Comparison of ENCODE assay signal across 23 mouse cellular contexts in the genomic region with DNA sequence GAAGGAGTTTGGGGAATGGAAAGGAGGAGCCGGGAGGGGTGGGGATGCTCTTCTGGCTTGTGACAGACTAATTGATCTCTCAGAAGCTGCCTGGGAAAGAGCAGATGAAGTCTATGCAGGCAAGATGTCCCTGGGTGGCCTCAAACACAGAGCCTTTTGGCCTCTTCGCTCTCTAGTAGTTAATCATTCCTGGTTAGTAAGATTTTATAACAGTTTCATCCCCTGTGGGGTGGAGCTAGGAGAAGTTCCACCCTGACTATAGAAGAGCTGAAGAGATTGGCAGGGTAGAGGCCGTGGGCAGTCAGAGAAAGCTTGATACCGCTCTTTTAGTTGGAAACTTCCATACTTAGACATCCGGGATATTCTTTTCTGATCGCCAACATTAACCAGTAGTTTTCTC. TPM values are rescaled to one million over a fixed set of nuclear protein-coding genes. Genes with fewer than 3 reads are reported as not detected.
DNase-seq lines count a peak whose midpoint lies in the region; ATAC-seq and TF ChIP-seq lines count a peak whose summit lies in the region.
"Had no signal": no experiment of that assay in that cellular context is flagged by ENCODE, and none has a peak within 500 bp of the region (broad histone marks: within the 10 kb centered on the region; RNA-seq: fewer than 3 reads in every experiment).

No protein-coding gene starts in this region.

- WGBS in kidney, adult 2 months: 61% methylated on average over 6 of the region's 6 CpGs
- 61% methylated on average over 6 of the region's 6 CpGs for WGBS in kidney, embryonic 15.5 days
- 60% methylated on average over 6 of the region's 6 CpGs for WGBS in kidney, embryonic 16.5 days

- H3K36me3 ChIP-seq in kidney, adult 2 months (ENCODE audit: control insufficient read depth, insufficient read depth, low read length): no peaks in the 10 kb centered on the region
- no peaks in the 10 kb centered on the region for H3K36me3 ChIP-seq in kidney, embryonic 15.5 days
- H3K36me3 ChIP-seq in kidney, embryonic 16.5 days (ENCODE audit: insufficient read depth, low read length): no peaks in the 10 kb centered on the region
- H3K36me3 ChIP-seq: embryonic facial prominence, embryonic 10.5 days; heart, embryonic 15.5 days; hindbrain, embryonic 10.5 days had no signal

- ATAC-seq in kidney, embryonic 15.5 days (replicated peaks; ENCODE audit: low FRiP score): no peak
- ATAC-seq in kidney, embryonic 16.5 days (ENCODE audit: low FRiP score, low TSS enrichment): no peak
- ATAC-seq: activated CD4-positive, CD25-positive, alpha-beta regulatory T cell, adult 4 months; forebrain, embryonic 13.5 days; forebrain, postnatal 0 days; Patski had no signal

- H3K4me1 ChIP-seq in kidney, adult 2 months (ENCODE audit: control insufficient read depth, insufficient read depth, low read length): no peaks in the 10 kb centered on the region
- H3K4me1 ChIP-seq in kidney, embryonic 15.5 days: no peaks in the 10 kb centered on the region
- H3K4me1 ChIP-seq in kidney, embryonic 16.5 days (ENCODE audit: insufficient read depth, low read length): no peaks in the 10 kb centered on the region
- H3K4me1 ChIP-seq: forebrain, embryonic 13.5 days; heart, embryonic 15.5 days; hindbrain, embryonic 10.5 days had no signal

- peak; percentile 74 for DNase-seq in kidney, adult 2 months
- DNase-seq in kidney, postnatal 25 days: peak; percentile 8 to 43
- peak; percentile 30 for DNase-seq in adipocyte (ENCODE audit: low spot score)
- DNase-seq in kidney, postnatal 36 days: peak; percentile 36 to 41
- DNase-seq in adrenal gland, adult 18-20 months (ENCODE audit: low spot score in 2 of 2): no peak
- DNase-seq: adrenal gland, adult 8-10 months; adrenal gland, postnatal 36 days; cerebellum, adult 2 months; cerebellum, postnatal 10 days; forebrain, postnatal 0 days; gastrocnemius, postnatal 14 days; heart, adult 2 months; heart, postnatal 14 days had no signal

- TF ChIP-seq CTCF in kidney, adult 2 months (conservative IDR thresholded peaks at IDR 0.05; ENCODE audit: insufficient read depth, insufficient read length, low read depth, low read length): no peak

- TF ChIP-seq POLR2A in kidney, adult 2 months (IDR thresholded peaks at IDR 0.05; ENCODE audit: low read depth, low read length): no peak

- H3K9me3 ChIP-seq in kidney, embryonic 15.5 days (replicated peaks): no peaks in the 10 kb centered on the region
- no peaks in the 10 kb centered on the region for H3K9me3 ChIP-seq in kidney, embryonic 16.5 days (ENCODE audit: low read length)
- H3K9me3 ChIP-seq: embryonic facial prominence, embryonic 10.5 days; forebrain, embryonic 13.5 days; heart, embryonic 15.5 days; hindbrain, embryonic 10.5 days had no signal

- H3K9ac ChIP-seq in kidney, embryonic 15.5 days: no peak overlapping the region
- no peak overlapping the region for H3K9ac ChIP-seq in kidney, embryonic 16.5 days (replicated peaks; ENCODE audit: low read length)
- H3K9ac ChIP-seq: forebrain, embryonic 13.5 days; forebrain, postnatal 0 days; heart, embryonic 15.5 days had no signal

- H3K4me3 ChIP-seq in kidney, adult 2 months (ENCODE audit: insufficient read depth, low read depth, low read length): no peak overlapping the region
- H3K4me3 ChIP-seq in kidney, embryonic 15.5 days (replicated peaks): no peak overlapping the region
- H3K4me3 ChIP-seq in kidney, embryonic 16.5 days (ENCODE audit: low read length): no peak overlapping the region
- H3K4me3 ChIP-seq: embryonic facial prominence, embryonic 10.5 days; forebrain, embryonic 13.5 days; heart, adult 2 months; heart, embryonic 15.5 days; hindbrain, embryonic 10.5 days had no signal

- no peak overlapping the region for H3K4me2 ChIP-seq in kidney, embryonic 15.5 days
- no peak overlapping the region for H3K4me2 ChIP-seq in kidney, embryonic 16.5 days (replicated peaks; ENCODE audit: low read depth, low read length)
- H3K4me2 ChIP-seq: forebrain, embryonic 13.5 days; heart, embryonic 11.5 days; heart, embryonic 15.5 days had no signal

- no peaks in the 10 kb centered on the region for H3K27me3 ChIP-seq in kidney, adult 2 months (replicated peaks; ENCODE audit: control insufficient read depth, insufficient read depth, low read length)
- no peaks in the 10 kb centered on the region for H3K27me3 ChIP-seq in kidney, embryonic 15.5 days
- no peaks in the 10 kb centered on the region for H3K27me3 ChIP-seq in kidney, embryonic 16.5 days (ENCODE audit: insufficient read depth, low read length)
- H3K27me3 ChIP-seq: forebrain, embryonic 13.5 days; heart, embryonic 15.5 days; Patski had no signal

- H3K27ac ChIP-seq in kidney, adult 2 months (ENCODE audit: insufficient read depth, low read depth, low read length): no peak overlapping the region
- no peak overlapping the region for H3K27ac ChIP-seq in kidney, embryonic 15.5 days
- H3K27ac ChIP-seq in kidney, embryonic 16.5 days (ENCODE audit: low read length): no peak overlapping the region
- H3K27ac ChIP-seq: embryonic facial prominence, embryonic 10.5 days; forebrain, embryonic 13.5 days; heart, adult 2 months; heart, embryonic 15.5 days; hindbrain, embryonic 10.5 days had no signal

RNA-seq across cellular contexts. Expression of a gene that starts 15.2 kb away (rescaled TPM):
- polyA plus RNA-seq in kidney, adult 2 months (2012; rRNA removed): 3.5 and 5.4 TPM in 2 replicates
- 7.4 and 9.4 TPM in 2 replicates for polyA plus RNA-seq in kidney, embryonic 15.5 days (2015; fragmentation: Nextera tagmentation; extraction: Ambion mirVana)
- 7.0 and 9.7 TPM in 2 replicates for polyA plus RNA-seq in kidney, embryonic 16.5 days (2015; fragmentation: Nextera tagmentation; extraction: Ambion mirVana)
- 10 to 100 TPM in 1 of 2 experiments, 1 to 10 TPM in 1; 7.3 to 12.0 TPM for total RNA-seq in adrenal gland, adult 18-20 months (2021)

RNA-seq across cellular contexts. Expression of a gene that starts 15.8 kb away (rescaled TPM):
- polyA plus RNA-seq in kidney, adult 2 months (2012; rRNA removed): 0.12 TPM in 1 of 2 replicates, not detected in the other
- polyA plus RNA-seq in kidney, embryonic 15.5 days (2015; fragmentation: Nextera tagmentation; extraction: Ambion mirVana): 3.8 and 7.0 TPM in 2 replicates
- polyA plus RNA-seq in kidney, embryonic 16.5 days (2015; fragmentation: Nextera tagmentation; extraction: Ambion mirVana): 1.9 and 2.4 TPM in 2 replicates
- under 1 TPM in 1 of 2 experiments, not detected in 1; 0.27 TPM for total RNA-seq in adrenal gland, adult 18-20 months (2021)
- total RNA-seq: heart, adult 2 months; heart, postnatal 14 days; MEL had no signal
- polyA plus RNA-seq: activated CD4-positive, CD25-positive, alpha-beta regulatory T cell, adult 4 months; embryonic facial prominence, embryonic 10.5 days; hindbrain, embryonic 10.5 days had no signal

Comparison
In these comparisons a context has a peak if more than half of its experiments do, and no peak if none do; other contexts are left out.
1. DNase-seq: peak in kidney, adult 2 months (single experiment), kidney, postnatal 25 days (2 of 2), adipocyte (single experiment) and kidney, postnatal 36 days (2 of 2); none in adrenal gland, adult 18-20 months (0 of 2).